ENCODE assay signal across 10 mouse cellular contexts in genomic region chr6:86885816-86886529, GRCm38 (mm10). TPM values are rescaled to one million over a fixed set of nuclear protein-coding genes. Genes with fewer than 3 reads are reported as not detected.
DNase-seq lines count a peak whose midpoint lies in the region; ATAC-seq and TF ChIP-seq lines count a peak whose summit lies in the region.
"Had no signal": no experiment of that assay in that cellular context is flagged by ENCODE, and none has a peak within 500 bp of the region (broad histone marks: within the 10 kb centered on the region; RNA-seq: fewer than 3 reads in every experiment).

No protein-coding gene starts in this region.

- peaks cover 5 to 50% of the 10 kb centered on the region in 2 experiments; a peak in 3 of 4 replicates for H3K36me3 ChIP-seq in MEL (ENCODE audit: control insufficient read depth in 1 of 2, insufficient read depth in 2 of 2, low read length in 2 of 2)
- H3K36me3 ChIP-seq in heart, embryonic 12.5 days, result peaks cover 12% of the 10 kb centered on the region
- H3K36me3 ChIP-seq in limb, embryonic 14.5 days (ENCODE audit: control insufficient read depth, insufficient read depth, low read length), result peaks cover 5% of the 10 kb centered on the region; the same call in 1 of the 2 replicates
- no peaks in the 10 kb centered on the region for H3K36me3 ChIP-seq in hindbrain, embryonic 11.5 days (ENCODE audit: control insufficient read depth, insufficient read depth, low read length)

- ATAC-seq in heart, embryonic 12.5 days (ENCODE audit: insufficient number of reproducible peaks, low FRiP score), result 0 out of 2 replicates have a peak, but pooled peaks have one; percentile 39
- ATAC-seq in limb, embryonic 14.5 days (ENCODE audit: low FRiP score, low read depth), result peak; percentile 37; the same call in 1 of the 2 replicates
- no peak for ATAC-seq in hindbrain, embryonic 11.5 days (ENCODE audit: low FRiP score)

- H3K4me3 ChIP-seq in MEL (ENCODE audit: control insufficient read depth in 1 of 2, insufficient read depth in 1 of 2, low read depth in 2 of 2, low read length in 2 of 2), result peak overlapping the region; percentile 40 to 43; a peak in 2 of 4 replicates
- H3K4me3 ChIP-seq in heart, embryonic 12.5 days, result no peak overlapping the region
- no peak overlapping the region for H3K4me3 ChIP-seq in limb, embryonic 14.5 days (replicated peaks; ENCODE audit: low read length)
- H3K4me3 ChIP-seq in hindbrain, embryonic 11.5 days (ENCODE audit: low read depth, low read length), result no peak overlapping the region
- H3K4me3 ChIP-seq: erythroblast, embryonic 14.5 days had no signal

- H3K27ac ChIP-seq in MEL (ENCODE audit: control insufficient read depth, low read depth, low read length), result peak overlapping the region; percentile 90
- peak overlapping the region; percentile 67 for H3K27ac ChIP-seq in heart, embryonic 12.5 days (ENCODE audit: poor library complexity, severe bottlenecking)
- H3K27ac ChIP-seq in limb, embryonic 14.5 days (replicated peaks; ENCODE audit: low read depth, low read length), result 0 out of 2 replicates have a peak overlapping the region, but pooled peaks have one; percentile 39
- H3K27ac ChIP-seq in hindbrain, embryonic 11.5 days (ENCODE audit: low read depth, low read length), result no peak overlapping the region
- H3K27ac ChIP-seq: macrophage had no signal

- peak overlapping the region; percentile 72 for H3K9ac ChIP-seq in MEL (ENCODE audit: control insufficient read depth, low read depth, low read length, poor library complexity, severe bottlenecking)
- no peak overlapping the region for H3K9ac ChIP-seq in heart, embryonic 12.5 days
- no peak overlapping the region; the same call in 1 of the 2 replicates for H3K9ac ChIP-seq in limb, embryonic 14.5 days (ENCODE audit: low read depth, low read length, severe bottlenecking)
- H3K9ac ChIP-seq in hindbrain, embryonic 11.5 days (ENCODE audit: low read depth, low read length), result no peak overlapping the region

- no peaks in the 10 kb centered on the region for H3K9me3 ChIP-seq in MEL (replicated peaks; ENCODE audit: insufficient read depth, low read length)
- no peaks in the 10 kb centered on the region for H3K9me3 ChIP-seq in heart, embryonic 12.5 days (replicated peaks)
- no peaks in the 10 kb centered on the region for H3K9me3 ChIP-seq in limb, embryonic 14.5 days (ENCODE audit: control insufficient read depth, low read length)
- H3K9me3 ChIP-seq in hindbrain, embryonic 11.5 days (ENCODE audit: control insufficient read depth, low read length), result no peaks in the 10 kb centered on the region

- no peaks in the 10 kb centered on the region for H3K27me3 ChIP-seq in MEL (ENCODE audit: control insufficient read depth in 1 of 2, insufficient read depth in 2 of 2, low read length in 2 of 2)
- H3K27me3 ChIP-seq in heart, embryonic 12.5 days (replicated peaks), result no peaks in the 10 kb centered on the region
- no peaks in the 10 kb centered on the region for H3K27me3 ChIP-seq in limb, embryonic 14.5 days (ENCODE audit: control insufficient read depth, insufficient read depth, low read length)
- H3K27me3 ChIP-seq in hindbrain, embryonic 11.5 days (ENCODE audit: control insufficient read depth, insufficient read depth, low read length), result no peaks in the 10 kb centered on the region

- peaks cover 28 to 41% of the 10 kb centered on the region in 2 experiments for H3K4me1 ChIP-seq in MEL (ENCODE audit: control insufficient read depth in 1 of 2, insufficient read depth in 2 of 2, low read length in 2 of 2)
- peaks cover 35% of the 10 kb centered on the region for H3K4me1 ChIP-seq in heart, embryonic 12.5 days (replicated peaks)
- peaks cover 16% of the 10 kb centered on the region for H3K4me1 ChIP-seq in limb, embryonic 14.5 days (ENCODE audit: control insufficient read depth, insufficient read depth, low read length)
- H3K4me1 ChIP-seq in hindbrain, embryonic 11.5 days (replicated peaks; ENCODE audit: control insufficient read depth, insufficient read depth, low read length), result no peaks in the 10 kb centered on the region

- H3K79me2 ChIP-seq in MEL (ENCODE audit: control insufficient read depth, insufficient read depth, low read length, poor library complexity), result peaks cover 10% of the 10 kb centered on the region

- 56% methylated on average over 6 of the region's 6 CpGs for WGBS in heart, embryonic 12.5 days
- 53% methylated on average over 6 of the region's 6 CpGs for WGBS in limb, embryonic 14.5 days
- WGBS in hindbrain, embryonic 11.5 days, result 90% methylated on average over 6 of the region's 6 CpGs

- H3K4me2 ChIP-seq in heart, embryonic 12.5 days, result no peak overlapping the region
- H3K4me2 ChIP-seq in limb, embryonic 14.5 days (replicated peaks; ENCODE audit: low read depth, low read length, severe bottlenecking), result no peak overlapping the region
- H3K4me2 ChIP-seq in hindbrain, embryonic 11.5 days (replicated peaks; ENCODE audit: low read depth, low read length), result no peak overlapping the region

- peak; percentile 66 to 69 for TF ChIP-seq EP300 in MEL (IDR thresholded peaks at IDR 0.05; ENCODE audit: low read depth in 1 of 2, low read length in 2 of 2)

- intact Hi-C loops in heart, postnatal 36 days (cut with DNase I), result loop anchor here (2.0 kb wide), 1 partner anchor 19 kb away; no protein-coding TSS in a partner anchor
- intact Hi-C loops in left cerebral cortex, postnatal 25 days (cut with DNase I), result no loop called here

- no peak for TF ChIP-seq CTCF in MEL (IDR thresholded peaks at IDR 0.05 in 2 of 3, conservative IDR thresholded peaks at IDR 0.05 in 1 of 3; ENCODE audit: control insufficient read depth in 1 of 3, insufficient read depth in 1 of 3, low read depth in 2 of 3, low read length in 3 of 3, poor library complexity in 1 of 3, severe bottlenecking in 1 of 3)

- no peak for TF ChIP-seq POLR2A in MEL (IDR thresholded peaks at IDR 0.05; ENCODE audit: control insufficient read depth in 1 of 2, insufficient read depth in 1 of 2, low read depth in 1 of 2, low read length in 2 of 2, poor library complexity in 1 of 2)
- TF ChIP-seq POLR2A in limb, embryonic 14.5 days (IDR thresholded peaks at IDR 0.05; ENCODE audit: borderline replicate concordance, extremely low read depth, insufficient read depth, insufficient read length), result no peak

- peak; percentile 45 to 51 for DNase-seq in heart, adult 18-20 months
- DNase-seq in heart, postnatal 36 days, result no peak
- DNase-seq in MEL (ENCODE audit: low read depth, low spot score), result peak; percentile 62
- peak; percentile 8 for DNase-seq in limb, embryonic 14.5 days (ENCODE audit: low spot score)
- no peak for DNase-seq in right cerebral cortex, postnatal 4 days
- DNase-seq in left cerebral cortex, postnatal 25 days (ENCODE audit: low spot score in 2 of 2), result no peak
- no peak for DNase-seq in hindbrain, embryonic 11.5 days (ENCODE audit: low spot score)

- no peak for TF ChIP-seq RAD21 in MEL (IDR thresholded peaks at IDR 0.05; ENCODE audit: low read depth, low read length)

TF ChIP-seq in MEL, 35 proteins besides CTCF, POLR2A, EP300 and RAD21:
- TF ChIP-seq SIN3A (IDR thresholded peaks at IDR 0.05; ENCODE audit: low read length) (peak; percentile 46), CHD1 (IDR thresholded peaks at IDR 0.05; ENCODE audit: low read depth, low read length) (0 out of 2 replicates have a peak, but pooled peaks have one; percentile 62), MXI1 (IDR thresholded peaks at IDR 0.05; ENCODE audit: low read depth, low read length) (no peak), ELF1 (IDR thresholded peaks at IDR 0.05; ENCODE audit: low read depth, low read length) (no peak), CHD2 (IDR thresholded peaks at IDR 0.05; ENCODE audit: low read length) (no peak), NELFE (IDR thresholded peaks at IDR 0.05; ENCODE audit: low read depth, low read length) (no peak), E2F4 (IDR thresholded peaks at IDR 0.05; ENCODE audit: borderline replicate concordance, low read depth, low read length) (no peak), TBP (IDR thresholded peaks at IDR 0.05; ENCODE audit: low read depth, low read length) (no peak), TCF12 (IDR thresholded peaks at IDR 0.05; ENCODE audit: low read depth, low read length) (peak; percentile 65; the same call in 1 of the 2 replicates), NRF1 (IDR thresholded peaks at IDR 0.05; ENCODE audit: insufficient read depth, low read depth, low read length, poor library complexity, severe bottlenecking) (no peak), POLR2AphosphoS5 (IDR thresholded peaks at IDR 0.05; ENCODE audit: borderline replicate concordance, low read depth, low read length) (no peak), USF1 (IDR thresholded peaks at IDR 0.05; ENCODE audit: low read depth, low read length) (no peak), ETS1 (IDR thresholded peaks at IDR 0.05; ENCODE audit: low read depth, low read length) (peak; percentile 89), MAFK (IDR thresholded peaks at IDR 0.05; ENCODE audit: borderline replicate concordance, low read depth, low read length) (no peak), GATA1 (IDR thresholded peaks at IDR 0.05; ENCODE audit: low read depth, low read length) (peak; percentile 56), JUND (IDR thresholded peaks at IDR 0.05; ENCODE audit: low read depth, low read length) (no peak), POLR2AphosphoS2 (IDR thresholded peaks at IDR 0.05; ENCODE audit: low read length) (0 out of 2 replicates have a peak, but pooled peaks have one; percentile 58), SMC3 (IDR thresholded peaks at IDR 0.05; ENCODE audit: low read depth, low read length) (no peak), RCOR1 (IDR thresholded peaks at IDR 0.05; ENCODE audit: low read depth, low read length) (peak; percentile 57; the same call in 1 of the 2 replicates), ZC3H11A (IDR thresholded peaks at IDR 0.05; ENCODE audit: low read depth, low read length) (no peak)

RNA-seq across cellular contexts. Expression of gene Aak1, which starts 36.7 kb away (rescaled TPM):
- 10 to 100 TPM; 81.2 to 83.4 TPM for total RNA-seq in heart, adult 18-20 months (2021)
- 10 to 100 TPM; 71.1 to 75.1 TPM for total RNA-seq in heart, postnatal 36 days (2021)
- 6.4 and 7.2 TPM in 2 replicates for total RNA-seq in MEL (2012; rRNA removed)
- 100 to 1,000 TPM in 1 of 2 experiments, 10 to 100 TPM in 1; 25.4 to 353 TPM for polyA plus RNA-seq in MEL (2012; ENCODE audit: insufficient read depth in 1 of 2, insufficient read length in 2 of 2, low read depth in 1 of 2, low replicate concordance in 2 of 2, missing spikeins in 1 of 2)
- polyA plus RNA-seq in heart, embryonic 12.5 days (2016; fragmentation: Nextera tagmentation; extraction: Ambion mirVana), result 33.5 and 36.2 TPM in 2 replicates
- polyA plus RNA-seq in limb, embryonic 14.5 days (2012; rRNA removed), result 24.7 and 27.4 TPM in 2 replicates
- polyA plus RNA-seq in limb, embryonic 14.5 days (2014; fragmentation: Nextera tagmentation; extraction: Ambion mirVana), result 19.8 and 20.9 TPM in 2 replicates
- 100 to 1,000 TPM; 395 to 402 TPM for total RNA-seq in left cerebral cortex, postnatal 25 days (2021)
- 22.0 and 33.0 TPM in 2 replicates for polyA plus RNA-seq in hindbrain, embryonic 11.5 days (2014; fragmentation: Nextera tagmentation; extraction: Ambion mirVana)

Comparison
In these comparisons a context has a peak if more than half of its experiments do, and no peak if none do; other contexts are left out.
1. DNase-seq: peak in heart, adult 18-20 months (2 of 2), MEL (single experiment) and limb, embryonic 14.5 days (single experiment); none in heart, postnatal 36 days (0 of 2), right cerebral cortex, postnatal 4 days (single experiment), left cerebral cortex, postnatal 25 days (0 of 2) and hindbrain, embryonic 11.5 days (single experiment).
2. H3K4me3 ChIP-seq: peak in MEL (2 of 2); none in heart, embryonic 12.5 days (single experiment), limb, embryonic 14.5 days (single experiment) and hindbrain, embryonic 11.5 days (single experiment).
3. RNA of gene Aak1, which starts 36.7 kb away (total RNA-seq): 395 to 402 TPM in left cerebral cortex, postnatal 25 days; 81.2 to 83.4 TPM in heart, adult 18-20 months, 71.1 to 75.1 TPM in heart, postnatal 36 days and 6.4 to 7.2 TPM in MEL; every median in the first group is over 4 times any median in the second.